Mouse (Mus musculus) bone marrow macrophage, adult 2 months (primary cell): ENCODE measurements around the gene Lrrc38.

ENCODE experiments used
- CTCF ChIP-seq: IDR thresholded peaks from 2 replicates; pipeline ENCODE4 v1.5.1; 2012; ENCODE audit warnings: low read depth, mild to moderate bottlenecking, low read length, moderate library complexity
- POLR2A ChIP-seq: IDR thresholded peaks from 2 replicates; pipeline ENCODE4 v1.6.1; 2012; ENCODE audit warnings: mild to moderate bottlenecking, low read depth, low read length, borderline replicate concordance

GRCm38 (mm10) chr4:143352301-143352700 is 2.7 kb downstream of the Lrrc38 start:
- TF ChIP-seq CTCF (no peak), POLR2A (no peak)
